Mouse (Mus musculus): Measurements from ENCODE around the gene Fabp1. TPM values are rescaled to one million over a fixed set of nuclear protein-coding genes. Genes with fewer than 3 reads are reported as not detected.
A peak's percentile ranks its signal among the peaks of the same experiment; 100 is the strongest.

The Fabp1 gene
- polyA plus RNA-seq, 1 experiment from 2014 or later = not detected

DNA sequence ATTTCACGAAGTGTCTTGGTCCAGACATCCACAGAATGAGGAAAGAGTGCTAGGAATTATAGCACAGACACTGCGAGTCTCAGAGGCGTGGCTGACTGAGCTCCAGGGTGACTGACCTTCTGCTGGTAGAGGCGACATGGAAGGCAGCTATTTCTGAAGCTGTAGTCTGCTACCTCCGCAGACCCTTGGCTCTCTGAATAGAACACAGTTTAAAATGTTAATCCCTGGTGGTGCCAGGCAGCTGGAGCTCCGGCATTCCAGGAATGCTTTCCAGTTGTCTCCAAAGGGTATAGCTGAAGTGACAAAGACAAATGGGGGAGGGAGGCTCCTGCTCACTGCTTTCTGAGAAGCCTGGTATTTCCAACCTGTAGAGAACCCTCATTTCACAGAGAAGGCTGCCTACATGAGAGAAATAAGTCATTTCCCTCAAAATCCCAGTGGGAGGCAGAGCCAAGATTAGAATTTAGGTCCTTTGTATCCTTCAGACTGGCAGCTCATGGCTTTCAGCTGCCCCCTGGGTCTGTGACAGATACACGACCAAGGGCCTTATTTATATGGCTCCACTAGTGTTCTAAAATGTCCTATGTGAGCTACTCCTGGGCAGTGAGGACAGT is 27.6 kb downstream of the Fabp1 start:
- no peak overlapping the region for H3K4me2 ChIP-seq (ENCODE audit: low read length)
- H3K9me3 ChIP-seq (ENCODE audit: control insufficient read depth, low read length) = no peaks in the 10 kb centered on the region
- DNase-seq = peak; percentile 17
- peaks cover 7% of the 10 kb centered on the region for H3K4me1 ChIP-seq (ENCODE audit: control insufficient read depth, insufficient read depth, low read length)
- 5% methylated on average over 7 of the region's 7 CpGs for WGBS
- no peak for ATAC-seq (ENCODE audit: low FRiP score, low TSS enrichment)
- no peak overlapping the region for H3K27ac ChIP-seq (replicated peaks; ENCODE audit: low read depth, low read length)
- no peak overlapping the region for H3K9ac ChIP-seq (replicated peaks; ENCODE audit: low read length)
- H3K4me3 ChIP-seq (replicated peaks; ENCODE audit: low read depth, low read length) = no peak overlapping the region
- no peaks in the 10 kb centered on the region for H3K27me3 ChIP-seq (ENCODE audit: control insufficient read depth, insufficient read depth, low read length)
- H3K36me3 ChIP-seq (ENCODE audit: control insufficient read depth, insufficient read depth, low read length) = no peaks in the 10 kb centered on the region

DNA sequence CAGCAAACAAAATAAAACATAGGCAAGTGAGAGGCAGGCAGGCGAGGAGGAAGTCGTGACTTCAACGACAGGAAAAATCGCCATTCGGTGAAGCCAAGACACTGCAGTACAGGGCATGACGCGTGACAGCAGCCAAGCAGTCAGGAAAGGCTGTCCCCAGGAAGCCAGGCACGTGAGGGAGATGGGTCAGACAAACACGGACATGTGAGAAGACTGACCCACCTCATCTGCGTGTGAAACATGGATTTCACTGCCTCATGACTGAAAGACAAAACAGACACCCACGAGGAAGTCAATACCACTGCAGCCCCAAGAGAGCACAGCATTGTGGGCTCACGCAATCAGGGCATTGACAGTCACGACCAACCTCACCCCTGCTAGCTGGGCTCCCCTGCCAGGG is 35.5 kb downstream of the Fabp1 start:
- ATAC-seq (ENCODE audit: low FRiP score, low TSS enrichment) (no peak), DNase-seq (no peak)
- 84% methylated on average over 13 of the region's 13 CpGs for WGBS
- Histone ChIP-seq H3K27me3 (ENCODE audit: control insufficient read depth, insufficient read depth, low read length) (no peaks in the 10 kb centered on the region), H3K4me3 (replicated peaks; ENCODE audit: low read depth, low read length) (no peak overlapping the region), H3K9ac (replicated peaks; ENCODE audit: low read length) (no peak overlapping the region), H3K27ac (replicated peaks; ENCODE audit: low read depth, low read length) (no peak overlapping the region), H3K9me3 (ENCODE audit: control insufficient read depth, low read length) (no peaks in the 10 kb centered on the region), H3K36me3 (ENCODE audit: control insufficient read depth, insufficient read depth, low read length) (no peaks in the 10 kb centered on the region), H3K4me1 (ENCODE audit: control insufficient read depth, insufficient read depth, low read length) (no peaks in the 10 kb centered on the region), H3K4me2 (ENCODE audit: low read length) (no peak overlapping the region)

DNA sequence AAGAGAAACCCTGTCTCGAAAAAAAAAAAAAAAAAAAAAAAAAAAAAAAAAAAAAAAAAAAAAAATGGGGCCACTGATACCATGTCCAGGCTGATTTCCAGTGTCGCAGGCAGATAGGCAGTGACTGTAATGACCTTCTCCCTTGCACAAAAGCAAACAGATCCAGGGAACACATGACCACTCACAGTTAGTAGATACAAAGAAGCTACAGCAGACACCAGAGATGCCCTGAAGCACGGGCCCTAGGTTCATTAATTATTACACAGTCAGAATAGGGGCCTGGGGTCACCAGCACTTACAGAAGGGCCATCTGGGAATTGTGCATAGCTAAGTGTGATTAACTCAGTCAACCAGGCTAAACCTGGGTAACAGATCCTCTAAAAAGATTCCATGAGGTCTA is 36.3 kb downstream of the Fabp1 start:
- Histone ChIP-seq H3K4me2 (ENCODE audit: low read length) (no peak overlapping the region), H3K27me3 (ENCODE audit: control insufficient read depth, insufficient read depth, low read length) (no peaks in the 10 kb centered on the region), H3K4me3 (replicated peaks; ENCODE audit: low read depth, low read length) (no peak overlapping the region), H3K9ac (replicated peaks; ENCODE audit: low read length) (no peak overlapping the region), H3K36me3 (ENCODE audit: control insufficient read depth, insufficient read depth, low read length) (no peaks in the 10 kb centered on the region), H3K27ac (replicated peaks; ENCODE audit: low read depth, low read length) (no peak overlapping the region), H3K9me3 (ENCODE audit: control insufficient read depth, low read length) (no peaks in the 10 kb centered on the region), H3K4me1 (ENCODE audit: control insufficient read depth, insufficient read depth, low read length) (no peaks in the 10 kb centered on the region)
- ATAC-seq (ENCODE audit: low FRiP score, low TSS enrichment) = no peak
- DNase-seq = no peak
- 69% methylated on average over 3 of the region's 3 CpGs for whole genome bisulfite sequencing

DNA sequence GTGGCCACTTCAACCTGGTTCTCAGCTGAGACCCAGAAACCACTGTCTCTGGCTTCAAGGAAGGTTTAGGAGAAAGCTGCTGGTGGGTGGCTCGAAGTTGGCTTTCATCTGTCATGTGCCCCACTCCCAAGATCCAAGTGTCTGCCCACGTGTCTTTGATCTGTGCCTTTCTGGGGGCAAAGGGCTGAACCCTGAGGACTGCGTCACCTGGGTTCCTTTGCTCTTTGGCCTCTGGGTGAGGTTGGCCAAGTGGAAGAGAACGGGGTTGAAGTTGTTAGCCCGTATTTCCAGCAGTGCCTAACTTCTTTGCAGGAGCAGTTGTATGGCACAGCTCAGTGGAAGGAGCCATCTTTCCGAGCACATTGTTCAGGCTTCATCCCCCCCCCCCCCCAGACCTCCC is 36.9 kb downstream of the Fabp1 start:
- no peak overlapping the region for H3K4me2 ChIP-seq (ENCODE audit: low read length)
- H3K36me3 ChIP-seq (ENCODE audit: control insufficient read depth, insufficient read depth, low read length) = no peaks in the 10 kb centered on the region
- no peak overlapping the region for H3K9ac ChIP-seq (replicated peaks; ENCODE audit: low read length)
- 90% methylated on average over 6 of the region's 6 CpGs for WGBS
- H3K27ac ChIP-seq (replicated peaks; ENCODE audit: low read depth, low read length) = no peak overlapping the region
- no peak overlapping the region for H3K4me3 ChIP-seq (replicated peaks; ENCODE audit: low read depth, low read length)
- H3K9me3 ChIP-seq (ENCODE audit: control insufficient read depth, low read length) = no peaks in the 10 kb centered on the region
- no peaks in the 10 kb centered on the region for H3K4me1 ChIP-seq (ENCODE audit: control insufficient read depth, insufficient read depth, low read length)
- H3K27me3 ChIP-seq (ENCODE audit: control insufficient read depth, insufficient read depth, low read length) = no peaks in the 10 kb centered on the region
- DNase-seq (no peak), ATAC-seq (ENCODE audit: low FRiP score, low TSS enrichment) (no peak)

DNA sequence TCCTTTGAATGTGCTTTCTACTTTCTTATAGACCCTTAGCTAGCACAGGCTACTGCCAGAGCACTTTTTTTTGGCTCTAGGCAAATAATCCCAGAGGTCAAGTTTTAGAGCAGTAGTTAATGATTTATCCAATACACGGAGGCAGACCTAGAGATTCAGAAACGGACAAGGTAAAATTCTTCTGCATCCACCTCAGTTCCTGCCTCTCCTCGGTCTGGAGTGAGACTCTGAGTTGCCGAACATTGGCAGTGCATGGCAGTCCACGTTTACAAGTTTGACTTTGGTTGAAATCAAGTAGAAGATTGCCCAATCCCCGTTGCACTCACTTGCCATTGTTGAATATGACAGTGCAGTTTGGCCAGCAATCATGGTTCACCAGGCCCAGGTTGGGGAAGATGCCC is 37.4 kb downstream of the Fabp1 start:
- Histone ChIP-seq H3K4me1 (ENCODE audit: control insufficient read depth, insufficient read depth, low read length) (no peaks in the 10 kb centered on the region), H3K27ac (replicated peaks; ENCODE audit: low read depth, low read length) (no peak overlapping the region), H3K27me3 (ENCODE audit: control insufficient read depth, insufficient read depth, low read length) (no peaks in the 10 kb centered on the region), H3K9me3 (ENCODE audit: control insufficient read depth, low read length) (no peaks in the 10 kb centered on the region), H3K9ac (replicated peaks; ENCODE audit: low read length) (no peak overlapping the region), H3K36me3 (ENCODE audit: control insufficient read depth, insufficient read depth, low read length) (no peaks in the 10 kb centered on the region), H3K4me2 (ENCODE audit: low read length) (no peak overlapping the region), H3K4me3 (replicated peaks; ENCODE audit: low read depth, low read length) (no peak overlapping the region)
- no peak for ATAC-seq (ENCODE audit: low FRiP score, low TSS enrichment)
- DNase-seq = no peak
- WGBS = 93% methylated on average over 6 of the region's 6 CpGs

DNA sequence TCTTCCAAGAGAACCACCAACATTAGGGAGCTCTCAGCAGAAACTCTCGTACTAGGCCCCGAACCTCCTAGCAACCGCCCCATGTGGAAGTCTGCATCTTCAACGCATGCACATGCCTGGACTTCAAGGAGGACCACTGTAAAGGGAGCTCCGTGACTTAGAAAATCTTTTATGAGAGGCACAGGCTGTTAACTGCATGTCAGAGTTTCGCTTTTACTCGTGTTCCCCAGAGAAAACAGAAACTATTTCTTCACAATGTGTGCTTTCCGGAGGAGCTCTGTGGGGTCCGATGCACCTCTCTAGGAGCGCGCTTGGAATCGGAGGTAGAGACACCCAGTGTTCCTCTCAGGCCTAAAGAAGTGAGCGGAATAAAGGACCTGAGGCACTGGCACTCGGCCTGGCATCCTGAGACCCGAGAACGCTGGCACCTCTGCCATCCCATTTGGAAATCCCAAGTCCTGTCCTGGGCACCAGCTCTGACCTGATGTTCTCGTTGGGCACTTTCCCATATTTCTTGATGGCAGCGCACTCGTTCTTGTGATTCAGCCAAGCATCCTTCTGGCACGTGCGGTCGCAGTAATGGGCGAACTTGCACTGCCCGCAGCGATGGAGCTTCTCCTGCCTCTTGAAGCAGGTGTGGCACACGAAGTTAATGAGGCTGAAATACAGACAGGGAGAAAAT is 39.6 kb downstream of the Fabp1 start:
- Histone ChIP-seq H3K27me3 (ENCODE audit: control insufficient read depth, insufficient read depth, low read length) (no peaks in the 10 kb centered on the region), H3K9ac (replicated peaks; ENCODE audit: low read length) (no peak overlapping the region), H3K4me1 (ENCODE audit: control insufficient read depth, insufficient read depth, low read length) (no peaks in the 10 kb centered on the region), H3K9me3 (ENCODE audit: control insufficient read depth, low read length) (no peaks in the 10 kb centered on the region), H3K36me3 (ENCODE audit: control insufficient read depth, insufficient read depth, low read length) (no peaks in the 10 kb centered on the region), H3K27ac (replicated peaks; ENCODE audit: low read depth, low read length) (no peak overlapping the region), H3K4me2 (ENCODE audit: low read length) (no peak overlapping the region), H3K4me3 (replicated peaks; ENCODE audit: low read depth, low read length) (no peak overlapping the region)
- DNase-seq (no peak), ATAC-seq (ENCODE audit: low FRiP score, low TSS enrichment) (no peak)
- 93% methylated on average over 26 of the region's 26 CpGs for WGBS

DNA sequence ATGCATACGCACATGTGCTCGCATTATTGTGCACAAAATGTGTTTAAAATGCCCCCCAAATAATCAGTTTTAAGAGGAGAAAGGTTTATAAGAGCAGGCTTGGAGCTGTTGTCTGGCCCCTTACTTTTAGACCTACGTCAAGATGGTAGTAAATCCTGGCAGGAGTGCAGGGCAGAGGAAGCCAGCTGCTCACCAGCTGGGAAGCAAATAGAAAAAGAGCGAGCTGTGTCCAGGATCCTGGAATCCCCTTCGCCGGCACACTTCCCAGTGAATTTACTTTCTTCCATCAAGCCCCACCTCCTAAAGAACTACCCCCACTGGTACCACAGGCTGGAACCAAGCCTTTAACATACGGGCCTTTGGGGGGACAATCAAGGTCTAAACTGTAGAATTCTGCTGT is 41.2 kb downstream of the Fabp1 start:
- 92% methylated on average over 7 of the region's 7 CpGs for WGBS
- H3K4me2 ChIP-seq (ENCODE audit: low read length) = no peak overlapping the region
- H3K9ac ChIP-seq (replicated peaks; ENCODE audit: low read length) = no peak overlapping the region
- no peak for DNase-seq
- no peak overlapping the region for H3K27ac ChIP-seq (replicated peaks; ENCODE audit: low read depth, low read length)
- H3K36me3 ChIP-seq (ENCODE audit: control insufficient read depth, insufficient read depth, low read length) = no peaks in the 10 kb centered on the region
- no peak for ATAC-seq (ENCODE audit: low FRiP score, low TSS enrichment)
- no peaks in the 10 kb centered on the region for H3K9me3 ChIP-seq (ENCODE audit: control insufficient read depth, low read length)
- H3K4me1 ChIP-seq (ENCODE audit: control insufficient read depth, insufficient read depth, low read length) = no peaks in the 10 kb centered on the region
- H3K4me3 ChIP-seq (replicated peaks; ENCODE audit: low read depth, low read length) = no peak overlapping the region
- no peaks in the 10 kb centered on the region for H3K27me3 ChIP-seq (ENCODE audit: control insufficient read depth, insufficient read depth, low read length)

DNA sequence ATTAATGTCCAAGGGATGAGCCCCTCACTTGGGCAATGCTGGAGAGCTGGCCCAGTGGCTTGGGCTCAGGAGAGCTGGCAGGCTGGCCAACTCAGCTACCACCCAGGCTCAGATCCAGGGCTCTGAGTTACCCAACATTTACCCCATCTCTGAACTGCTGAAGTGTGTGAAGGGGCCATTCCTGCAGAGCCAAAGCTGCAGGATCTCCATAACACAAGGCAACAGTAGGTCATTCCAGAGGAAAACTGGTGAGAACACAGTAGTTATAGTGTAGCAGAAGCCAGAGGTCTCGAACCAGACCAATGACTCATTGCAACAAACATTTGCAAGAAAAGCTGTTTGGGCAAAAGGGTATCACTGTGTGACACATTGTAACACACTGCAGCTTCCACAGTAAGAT is 43.2 kb downstream of the Fabp1 start:
- Histone ChIP-seq H3K9ac (replicated peaks; ENCODE audit: low read length) (no peak overlapping the region), H3K4me3 (replicated peaks; ENCODE audit: low read depth, low read length) (no peak overlapping the region), H3K27me3 (ENCODE audit: control insufficient read depth, insufficient read depth, low read length) (no peaks in the 10 kb centered on the region), H3K9me3 (ENCODE audit: control insufficient read depth, low read length) (no peaks in the 10 kb centered on the region), H3K36me3 (ENCODE audit: control insufficient read depth, insufficient read depth, low read length) (no peaks in the 10 kb centered on the region), H3K4me1 (ENCODE audit: control insufficient read depth, insufficient read depth, low read length) (no peaks in the 10 kb centered on the region), H3K4me2 (ENCODE audit: low read length) (no peak overlapping the region), H3K27ac (replicated peaks; ENCODE audit: low read depth, low read length) (no peak overlapping the region)
- no peak for DNase-seq
- ATAC-seq (ENCODE audit: low FRiP score, low TSS enrichment) = no peak
- 89% methylated on average over 1 of the region's 1 CpGs for WGBS

DNA sequence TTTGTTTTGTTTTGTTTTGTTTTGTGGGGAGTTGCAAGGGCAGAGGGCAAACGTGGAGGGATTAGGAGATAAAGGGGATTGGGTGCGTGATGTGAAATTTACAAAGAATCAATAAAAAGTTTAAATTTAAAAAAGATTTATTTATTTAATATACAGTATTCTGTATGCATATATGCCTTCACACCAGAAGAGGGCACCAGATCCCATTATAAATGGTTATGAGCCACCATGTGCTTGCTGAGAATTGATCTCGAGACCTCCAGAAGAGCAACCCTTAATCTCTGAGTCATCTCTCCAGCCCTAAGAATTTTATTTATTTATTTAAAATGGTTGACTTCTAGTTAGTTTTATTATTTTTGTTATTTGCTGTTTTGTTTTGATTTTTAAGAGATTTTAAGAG is 43.6 kb downstream of the Fabp1 start:
- DNase-seq = no peak
- Histone ChIP-seq H3K27me3 (ENCODE audit: control insufficient read depth, insufficient read depth, low read length) (no peaks in the 10 kb centered on the region), H3K36me3 (ENCODE audit: control insufficient read depth, insufficient read depth, low read length) (no peaks in the 10 kb centered on the region), H3K9me3 (ENCODE audit: control insufficient read depth, low read length) (no peaks in the 10 kb centered on the region), H3K9ac (replicated peaks; ENCODE audit: low read length) (no peak overlapping the region), H3K4me3 (replicated peaks; ENCODE audit: low read depth, low read length) (no peak overlapping the region), H3K4me1 (ENCODE audit: control insufficient read depth, insufficient read depth, low read length) (no peaks in the 10 kb centered on the region), H3K27ac (replicated peaks; ENCODE audit: low read depth, low read length) (no peak overlapping the region), H3K4me2 (ENCODE audit: low read length) (no peak overlapping the region)
- no peak for ATAC-seq (ENCODE audit: low FRiP score, low TSS enrichment)
- WGBS = 87% methylated on average over 3 of the region's 3 CpGs
